Mouse (Mus musculus) neural tube, embryonic 11.5 days (tissue): ENCODE results near the gene 4933407L21Rik. TPM values are rescaled to one million over a fixed set of nuclear protein-coding genes. Genes with fewer than 3 reads are reported as not detected.

Experiments used
- ATAC-seq: fragments of 200-750 bp; cut with Nextera tagmentation; 2 replicates; pipeline ENCODE4 v1.8.0; 2017; ENCODE audit warnings: moderate number of reproducible peaks, mild to moderate bottlenecking, moderate TSS enrichment, moderate library complexity; ENCODE audit not compliant: insufficient read depth, low FRiP score, low TSS enrichment
- DNase-seq: peaks from one replicate; pipeline ENCODE4 v3.0.0-alpha.2; 2015; ENCODE audit warnings: low spot score
- H3K27ac ChIP-seq: fragments of 300-500 bp; sonication (generic); 2 replicates; pipeline ENCODE4 v1.5.1; 2014; ENCODE audit warnings: low read depth, mild to moderate bottlenecking, low read length
- H3K27me3 ChIP-seq: fragments of 300-500 bp; sonication (generic); 2 replicates; pipeline ENCODE4 v1.6.1; 2014; ENCODE audit warnings: mild to moderate bottlenecking, low read length, mixed read lengths; ENCODE audit not compliant: control insufficient read depth, insufficient read depth
- H3K36me3 ChIP-seq: fragments of 300-500 bp; sonication (generic); 2 replicates; pipeline ENCODE4 v1.6.1; 2014; ENCODE audit warnings: mild to moderate bottlenecking, low read length, moderate library complexity, mixed read lengths; ENCODE audit not compliant: control insufficient read depth, insufficient read depth
- H3K4me1 ChIP-seq: fragments of 300-500 bp; sonication (generic); 2 replicates; pipeline ENCODE4 v1.6.1; 2014; ENCODE audit warnings: low read length, mixed read lengths; ENCODE audit not compliant: control insufficient read depth, insufficient read depth
- H3K4me2 ChIP-seq: fragments of 300-500 bp; sonication (generic); 2 replicates; pipeline ENCODE4 v1.6.1; 2014; ENCODE audit warnings: low read depth, mild to moderate bottlenecking, moderate library complexity
- H3K4me3 ChIP-seq: fragments of 300-500 bp; sonication (generic); 2 replicates; pipeline ENCODE4 v1.5.1; 2014; ENCODE audit warnings: low read depth, low read length
- H3K9ac ChIP-seq: fragments of 300-500 bp; sonication (generic); 2 replicates; pipeline ENCODE4 v1.6.1; 2014; ENCODE audit warnings: mild to moderate bottlenecking, low read length
- H3K9me3 ChIP-seq: fragments of 300-500 bp; sonication (generic); 2 replicates; pipeline ENCODE4 v1.6.1; 2016; ENCODE audit warnings: low read length; ENCODE audit not compliant: control insufficient read depth
- WGBS: fragments of 180-500 bp; shearing (Covaris S2); extraction: QIAGEN DNeasy Blood & Tissue Kit; methylation state at CpG from one replicate; pipeline ENCODE4 v1.1.7; 2014; 5-methylcytosine and 5-hydroxymethylcytosine counted together
- polyA plus RNA-seq: library from polyadenylated mRNA; unstranded; fragments of >200 nt; fragmentation: Nextera tagmentation; extraction: Ambion mirVana; gene quantifications from 2 replicates; pipeline ENCODE4 v1.2.1, GENCODE M21; 2014

The 4933407L21Rik gene
- polyA plus RNA-seq, 1 experiment from 2014 or later, result not detected

DNA sequence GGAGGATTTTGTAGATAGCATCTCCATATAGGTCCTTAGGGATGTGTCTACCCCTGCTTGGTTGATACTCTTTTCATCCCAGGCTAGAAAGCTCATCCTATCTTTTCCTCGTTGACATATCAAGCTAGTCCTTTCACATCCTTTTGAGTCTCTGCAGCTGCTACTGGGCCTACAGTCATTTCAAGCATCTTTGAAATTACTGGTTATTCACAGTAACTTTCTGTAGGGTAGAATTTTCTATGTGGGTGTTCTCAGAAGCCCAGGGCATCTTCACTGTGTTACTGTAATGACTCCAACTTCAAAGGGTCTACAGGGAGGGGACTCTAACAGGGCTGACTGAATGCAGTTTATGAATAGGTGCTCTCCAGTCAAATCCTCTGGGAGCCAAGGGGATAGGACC is 9.0 kb downstream of the 4933407L21Rik start:
- no peaks in the 10 kb centered on the region for H3K36me3 ChIP-seq
- DNase-seq, result no peak
- H3K27ac ChIP-seq, result no peak overlapping the region
- H3K4me3 ChIP-seq, result no peak overlapping the region
- no peaks in the 10 kb centered on the region for H3K9me3 ChIP-seq
- no peaks in the 10 kb centered on the region for H3K27me3 ChIP-seq
- H3K4me2 ChIP-seq, result no peak overlapping the region
- no peak overlapping the region for H3K9ac ChIP-seq
- no peak for ATAC-seq
- WGBS, result 77% methylated on average over 1 of the region's 1 CpGs
- peaks cover 18% of the 10 kb centered on the region for H3K4me1 ChIP-seq

DNA sequence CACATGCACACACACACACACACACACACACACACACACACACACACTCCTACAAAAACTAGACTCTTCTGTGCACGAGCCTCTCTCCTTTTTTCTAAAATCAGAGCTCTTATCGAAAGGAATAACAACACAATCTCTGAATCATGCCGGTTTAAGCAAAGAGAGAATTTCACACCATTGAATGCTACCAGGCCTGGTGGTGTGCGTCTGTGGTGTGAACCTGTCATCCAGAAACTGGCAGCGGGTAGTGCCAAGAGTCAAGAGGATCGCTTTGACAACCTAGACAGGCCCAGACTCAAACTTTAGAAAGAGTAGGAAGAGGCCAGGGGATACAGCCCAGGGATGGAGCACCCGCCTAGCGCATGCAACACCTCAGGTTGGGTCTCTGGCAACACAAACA is 14.0 kb downstream of the 4933407L21Rik start:
- no peaks in the 10 kb centered on the region for H3K36me3 ChIP-seq
- H3K4me3 ChIP-seq, result no peak overlapping the region
- no peak overlapping the region for H3K9ac ChIP-seq
- DNase-seq (no peak), ATAC-seq (no peak)
- H3K27ac ChIP-seq, result no peak overlapping the region
- H3K27me3 ChIP-seq, result no peaks in the 10 kb centered on the region
- no peak overlapping the region for H3K4me2 ChIP-seq
- H3K4me1 ChIP-seq, result no peaks in the 10 kb centered on the region
- WGBS, result 82% methylated on average over 8 of the region's 8 CpGs
- no peaks in the 10 kb centered on the region for H3K9me3 ChIP-seq

DNA sequence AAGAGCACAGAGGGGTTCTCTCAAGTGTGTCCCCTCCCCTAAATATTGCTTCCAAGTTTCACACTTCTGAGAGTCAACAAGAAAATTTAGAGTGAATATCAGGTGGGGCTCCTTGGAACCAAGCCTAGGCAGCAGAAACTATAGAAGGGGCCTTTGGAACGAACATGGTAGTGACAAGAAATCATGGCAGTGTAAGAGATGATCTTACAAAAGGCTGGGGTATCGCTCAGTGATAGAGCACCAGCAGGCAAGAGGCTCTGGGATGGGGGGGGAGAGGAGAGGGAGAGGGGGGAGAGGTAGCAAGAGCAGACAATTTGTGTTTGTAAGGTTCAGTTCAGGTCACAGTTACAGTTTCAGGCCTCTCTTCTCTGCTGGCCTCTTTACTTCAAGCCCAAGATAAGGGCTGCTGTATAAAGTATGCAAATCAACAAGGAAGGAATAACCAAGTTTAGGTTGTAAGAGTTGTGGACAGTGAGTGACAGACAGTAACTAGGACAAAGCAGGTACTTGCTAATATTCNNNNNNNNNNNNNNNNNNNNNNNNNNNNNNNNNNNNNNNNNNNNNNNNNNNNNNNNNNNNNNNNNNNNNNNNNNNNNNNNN is 20.9 kb downstream of the 4933407L21Rik start:
- H3K9me3 ChIP-seq, result no peaks in the 10 kb centered on the region
- H3K4me3 ChIP-seq, result no peak overlapping the region
- DNase-seq (no peak), ATAC-seq (no peak)
- H3K36me3 ChIP-seq, result no peaks in the 10 kb centered on the region
- no peak overlapping the region for H3K4me2 ChIP-seq
- H3K27ac ChIP-seq, result no peak overlapping the region
- no peak overlapping the region for H3K9ac ChIP-seq
- no peaks in the 10 kb centered on the region for H3K27me3 ChIP-seq
- H3K4me1 ChIP-seq, result no peaks in the 10 kb centered on the region
- WGBS, result 89% methylated on average over 2 of the region's 2 CpGs

DNA sequence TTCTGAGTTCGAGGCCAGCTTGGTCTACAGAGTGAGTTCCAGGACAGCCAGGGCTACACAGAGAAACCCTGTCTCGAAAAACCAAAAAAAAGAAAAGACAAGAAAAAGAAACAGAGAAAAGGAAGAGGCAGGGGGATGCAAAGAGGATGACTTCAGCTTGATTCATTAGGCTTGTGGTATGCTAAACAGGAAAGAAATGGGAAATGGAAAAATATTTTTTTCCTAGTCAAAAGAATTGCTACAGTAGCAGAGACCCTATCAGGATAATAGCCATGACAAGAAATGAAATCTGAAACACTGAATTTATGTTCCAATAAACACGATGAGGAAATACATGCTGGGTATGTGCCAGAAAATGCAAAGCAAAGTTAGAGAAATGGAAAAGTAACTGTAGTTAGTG is 26.9 kb downstream of the 4933407L21Rik start:
- H3K4me1 ChIP-seq, result no peaks in the 10 kb centered on the region
- no peak overlapping the region for H3K9ac ChIP-seq
- no peaks in the 10 kb centered on the region for H3K36me3 ChIP-seq
- DNase-seq, result no peak
- H3K4me3 ChIP-seq, result no peak overlapping the region
- no peaks in the 10 kb centered on the region for H3K9me3 ChIP-seq
- no peaks in the 10 kb centered on the region for H3K27me3 ChIP-seq
- no peak overlapping the region for H3K4me2 ChIP-seq
- 93% methylated on average over 3 of the region's 3 CpGs for WGBS
- no peak for ATAC-seq
- no peak overlapping the region for H3K27ac ChIP-seq

DNA sequence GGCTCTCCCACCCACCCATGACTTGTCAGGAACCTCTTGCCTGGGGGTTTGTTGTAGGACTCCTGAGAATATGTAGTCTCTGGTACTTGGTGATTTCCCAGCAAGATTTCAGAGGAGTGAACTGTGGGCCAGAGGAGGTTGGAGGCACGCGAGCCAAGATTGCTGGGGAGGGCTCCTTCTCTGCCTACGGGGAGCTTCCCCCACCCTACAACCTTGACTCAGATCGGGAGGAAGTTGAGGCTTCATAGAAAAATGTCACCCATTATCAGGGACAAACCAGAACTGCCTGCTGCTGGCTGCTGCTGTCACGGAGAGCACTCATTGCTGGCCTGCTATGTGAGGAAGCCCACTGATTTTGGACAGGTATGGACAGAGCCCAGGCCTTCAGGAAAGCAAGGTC is 29.0 kb downstream of the 4933407L21Rik start:
- DNase-seq (no peak), ATAC-seq (no peak)
- no peaks in the 10 kb centered on the region for H3K4me1 ChIP-seq

DNA sequence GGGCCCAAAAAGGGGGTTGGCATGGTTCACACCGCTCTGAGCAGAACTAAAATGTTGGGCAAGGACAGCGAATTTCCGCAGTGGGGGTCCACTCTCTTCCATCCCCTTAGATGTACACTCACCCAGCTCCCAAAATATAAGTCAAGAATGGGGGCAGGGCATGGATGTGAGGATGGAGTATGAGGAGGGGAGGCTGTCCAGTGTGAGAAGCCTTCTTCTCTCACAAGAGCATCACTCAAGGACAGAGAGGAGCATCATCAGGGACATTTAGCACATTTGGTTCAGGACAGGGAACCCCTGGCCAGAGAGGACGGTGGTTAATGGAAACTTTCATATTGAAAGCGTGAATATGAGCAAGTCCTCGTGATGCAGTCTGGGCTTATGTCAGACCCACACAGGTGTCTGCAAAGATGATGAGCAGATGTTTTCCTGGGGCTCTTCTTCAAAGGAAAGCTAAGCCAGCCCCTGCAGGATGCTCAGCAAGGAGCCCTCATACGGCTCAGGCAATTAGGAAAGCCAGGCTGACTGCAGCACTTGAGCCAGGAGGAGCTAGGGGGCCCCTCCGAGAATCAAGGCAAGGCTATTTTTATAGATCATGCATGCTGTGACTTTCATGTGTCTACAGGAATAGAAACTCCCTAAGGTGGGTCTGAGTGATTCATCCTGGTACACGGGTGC is 29.8 kb downstream of the 4933407L21Rik start:
- Histone ChIP-seq H3K9me3 (no peaks in the 10 kb centered on the region), H3K4me3 (no peak overlapping the region), H3K36me3 (no peaks in the 10 kb centered on the region), H3K27ac (no peak overlapping the region), H3K4me2 (no peak overlapping the region), H3K4me1 (no peaks in the 10 kb centered on the region), H3K9ac (no peak overlapping the region), H3K27me3 (no peaks in the 10 kb centered on the region)
- DNase-seq (no peak), ATAC-seq (no peak)
- 51% methylated on average over 9 of the region's 9 CpGs for WGBS

More for the DNA sequence above, 29.0 kb downstream of the 4933407L21Rik start:
- Histone ChIP-seq H3K4me3 (no peak overlapping the region), H3K9me3 (no peaks in the 10 kb centered on the region), H3K36me3 (no peaks in the 10 kb centered on the region), H3K27ac (no peak overlapping the region), H3K9ac (no peak overlapping the region), H3K4me2 (no peak overlapping the region), H3K27me3 (no peaks in the 10 kb centered on the region)
- 82% methylated on average over 5 of the region's 5 CpGs for WGBS

DNA sequence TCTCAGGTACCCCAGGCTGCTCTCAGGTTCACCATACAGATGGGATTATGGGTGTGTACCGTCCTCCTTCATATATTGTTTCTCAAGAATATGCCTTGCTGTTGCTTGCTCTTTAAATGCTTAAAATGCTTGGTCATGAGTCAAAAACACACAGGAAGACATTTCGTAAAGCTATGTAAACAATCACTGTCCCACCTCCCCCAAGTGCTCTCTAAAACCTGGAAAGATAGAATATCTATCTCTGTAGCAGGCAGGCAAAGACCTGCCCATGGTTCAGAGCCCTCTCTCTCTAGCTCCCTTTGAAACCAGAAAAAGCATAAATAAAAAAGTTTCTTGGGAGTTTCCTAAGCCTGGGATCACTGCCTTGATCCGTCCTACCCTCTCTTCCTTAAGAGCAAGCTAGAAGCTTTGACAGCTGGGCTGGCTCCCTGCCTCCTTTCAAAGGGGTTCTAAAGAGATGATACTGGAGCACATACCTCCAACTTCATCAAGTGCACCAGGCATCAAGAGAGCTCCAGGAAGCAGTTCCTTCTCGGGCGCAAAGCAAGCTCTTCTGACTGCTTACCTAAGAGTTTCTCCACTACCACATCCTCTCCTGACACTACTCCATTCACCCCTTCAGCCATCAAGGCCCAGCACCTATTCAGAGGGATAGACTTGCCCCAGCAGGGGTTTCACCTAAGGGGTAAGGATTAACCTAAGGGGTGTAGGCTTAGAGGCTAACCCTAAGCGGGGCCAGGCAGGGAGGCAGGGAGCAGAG is 31.0 kb downstream of the 4933407L21Rik start:
- no peak for ATAC-seq
- H3K9me3 ChIP-seq, result no peaks in the 10 kb centered on the region
- no peaks in the 10 kb centered on the region for H3K27me3 ChIP-seq
- 77% methylated on average over 6 of the region's 6 CpGs for WGBS
- H3K9ac ChIP-seq, result no peak overlapping the region
- no peak for DNase-seq
- no peaks in the 10 kb centered on the region for H3K36me3 ChIP-seq
- H3K4me1 ChIP-seq, result no peaks in the 10 kb centered on the region
- no peak overlapping the region for H3K4me3 ChIP-seq
- H3K4me2 ChIP-seq, result no peak overlapping the region
- no peak overlapping the region for H3K27ac ChIP-seq

DNA sequence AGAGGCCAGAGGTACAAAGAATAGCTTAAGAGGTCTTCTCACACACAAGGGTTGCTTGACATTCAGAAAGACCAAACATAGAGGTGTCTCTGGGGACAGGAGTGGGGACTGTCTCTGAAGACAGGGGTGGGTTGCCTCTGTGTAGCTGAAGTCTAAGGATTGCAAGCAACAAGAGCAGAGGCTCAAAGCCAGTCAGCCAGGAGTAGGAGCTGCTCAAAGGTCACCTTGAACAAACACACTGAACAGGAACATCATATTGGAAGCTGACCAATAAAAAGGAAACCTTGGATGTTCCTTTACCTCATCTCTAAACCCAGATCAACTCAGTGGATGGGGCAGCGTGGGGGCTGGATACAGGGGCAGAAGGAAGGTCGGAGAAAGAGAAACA is 31.6 kb downstream of the 4933407L21Rik start:
- DNase-seq (no peak), ATAC-seq (no peak)
- no peak overlapping the region for H3K4me3 ChIP-seq
- no peaks in the 10 kb centered on the region for H3K36me3 ChIP-seq
- no peak overlapping the region for H3K4me2 ChIP-seq
- H3K27me3 ChIP-seq, result no peaks in the 10 kb centered on the region
- no peaks in the 10 kb centered on the region for H3K4me1 ChIP-seq
- 79% methylated on average over 2 of the region's 2 CpGs for WGBS
- no peak overlapping the region for H3K9ac ChIP-seq
- no peak overlapping the region for H3K27ac ChIP-seq
- H3K9me3 ChIP-seq, result no peaks in the 10 kb centered on the region

DNA sequence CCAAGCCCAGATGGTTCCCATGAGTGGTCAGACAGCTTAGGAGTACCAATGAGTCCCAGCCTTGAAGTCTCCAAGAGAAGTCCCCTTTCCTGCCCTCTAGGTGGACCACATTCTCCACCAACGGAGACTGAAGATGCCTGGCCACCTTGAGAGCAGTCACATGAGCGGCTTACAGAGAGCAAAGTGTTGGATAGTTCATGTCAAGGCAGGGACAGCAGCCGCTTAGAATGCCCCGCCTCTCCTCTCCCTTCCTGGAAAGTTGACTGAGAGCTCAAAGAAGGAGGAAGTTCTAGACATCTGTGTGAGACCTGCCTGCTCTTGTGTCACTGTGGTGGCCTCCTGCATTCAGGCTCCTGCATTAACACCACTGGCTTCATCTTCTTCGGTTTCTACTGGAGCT is 32.6 kb downstream of the 4933407L21Rik start, which contains the start of gene Gpr55:
Gene Gpr55, minus strand, starts transcription at position 135 of the 400 bp plus-strand sequence.
- no peaks in the 10 kb centered on the region for H3K36me3 ChIP-seq
- DNase-seq (no peak), ATAC-seq (no peak)
- no peaks in the 10 kb centered on the region for H3K4me1 ChIP-seq
- no peaks in the 10 kb centered on the region for H3K27me3 ChIP-seq
- no peak within 1 kb of the TSS for H3K9ac ChIP-seq
- no peak within 1 kb of the TSS for H3K27ac ChIP-seq
- H3K9me3 ChIP-seq, result no peaks in the 10 kb centered on the region
- 78% methylated on average over 5 of the region's 5 CpGs for WGBS
- H3K4me2 ChIP-seq, result no peak within 1 kb of the TSS
- no peak within 1 kb of the TSS for H3K4me3 ChIP-seq
